Mouse (Mus musculus) CD8-positive naive resting alpha-beta T cell, adult 57 days (primary cell): Measurements from ENCODE around the gene Fkbp9. TPM values are rescaled to one million over a fixed set of nuclear protein-coding genes. Genes with fewer than 3 reads are reported as not detected.

Experiments
- total RNA-seq: library from RNA; stranded (reverse); gene quantifications from one replicate; pipeline ENCODE4 v1.2.4, GENCODE M21; 2023

Fkbp9 gene
- not detected for total RNA-seq

GRCm38 (mm10) chr6:56831697-56832406, at the start of gene Fkbp9:
Gene Fkbp9, plus strand, starts transcription at chr6:56832059.

GRCm38 (mm10) chr6:56797311-56798151, 34.3 kb upstream of the Fkbp9 start, which contains the start of gene Kbtbd2:
Gene Kbtbd2, minus strand, starts transcription at chr6:56797813.

GRCm38 (mm10) chr6:56923726-56924707, 92.2 kb downstream of the Fkbp9 start, which contains the start of the genes Nt5c3 and Vmn1r4:
Gene Nt5c3, minus strand, starts transcription at chr6:56923932.
Gene Vmn1r4, plus strand, starts transcription at chr6:56924015.

Other genes starting within 250 kb of the Fkbp9 start
- gene Lsm5, start 127.3 kb upstream of the Fkbp9 start, total RNA-seq: 32.9 TPM
- gene Avl9, start 117.2 kb upstream of the Fkbp9 start, total RNA-seq: 94.9 TPM
- gene Kbtbd2, start 34.2 kb upstream of the Fkbp9 start, total RNA-seq: 95.0 TPM
- gene Nt5c3, start 91.9 kb downstream of the Fkbp9 start, total RNA-seq: 51.7 TPM
- gene Vmn1r4, start 92.0 kb downstream of the Fkbp9 start, total RNA-seq: 0.24 TPM
- not detected for gene Vmn1r5, start 138.2 kb downstream of the Fkbp9 start, total RNA-seq
- gene Vmn1r6, start 165.2 kb downstream of the Fkbp9 start, total RNA-seq: not detected
- gene Vmn1r7, start 193.3 kb downstream of the Fkbp9 start, total RNA-seq: not detected
- not detected for gene Vmn1r8, start 200.2 kb downstream of the Fkbp9 start, total RNA-seq
- gene Vmn1r9, start 234.7 kb downstream of the Fkbp9 start, total RNA-seq: not detected